Mouse (Mus musculus): Measurements from ENCODE around the gene Gm12845. TPM values are rescaled to one million over a fixed set of nuclear protein-coding genes. Genes with fewer than 3 reads are reported as not detected.
A peak's percentile ranks its signal among the peaks of the same experiment; 100 is the strongest.

The Gm12845 gene
- polyA plus RNA-seq (2015; fragmentation: Nextera tagmentation; extraction: Ambion mirVana), result not detected in 2 replicates

GRCm38 (mm10) chr4:117724112-117724511, at the start of gene Gm12845:
TSS of gene Gm12845 (plus strand) at chr4:117724412.
- no peaks in the 10 kb centered on the region for H3K9me3 ChIP-seq (replicated peaks)
- H3K36me3 ChIP-seq, result no peaks in the 10 kb centered on the region
- H3K4me3 ChIP-seq (replicated peaks), result no peak within 1 kb of the TSS
- H3K9ac ChIP-seq, result no peak within 1 kb of the TSS
- H3K4me1 ChIP-seq (replicated peaks), result no peaks in the 10 kb centered on the region
- no peak within 1 kb of the TSS for H3K4me2 ChIP-seq
- 67% methylated on average over 1 of the region's 1 CpGs for WGBS (ENCODE audit: insufficient replicate concordance)
- no peaks in the 10 kb centered on the region for H3K27me3 ChIP-seq
- H3K27ac ChIP-seq, result no peak within 1 kb of the TSS
- DNase-seq, result no peak
- ATAC-seq (ENCODE audit: low read depth), result no peak

- H3K27me3 ChIP-seq, result no peaks in the 10 kb centered on the region
- no peak overlapping the region for H3K4me2 ChIP-seq
- peaks cover 78% of the 10 kb centered on the region for H3K36me3 ChIP-seq
- ATAC-seq (ENCODE audit: low read depth) (no peak), DNase-seq (peak; percentile 57)
- H3K9ac ChIP-seq, result no peak overlapping the region
- H3K27ac ChIP-seq, result no peak overlapping the region
- 28% methylated on average over 3 of the region's 3 CpGs for WGBS (ENCODE audit: insufficient replicate concordance)
- peaks cover 9% of the 10 kb centered on the region for H3K4me1 ChIP-seq (replicated peaks)
- H3K9me3 ChIP-seq (replicated peaks), result no peaks in the 10 kb centered on the region
- no peak overlapping the region for H3K4me3 ChIP-seq (replicated peaks)
These were observed 47.3 kb upstream of the Gm12845 start for GRCm38 (mm10) chr4:117676903-117677302.

DNA sequence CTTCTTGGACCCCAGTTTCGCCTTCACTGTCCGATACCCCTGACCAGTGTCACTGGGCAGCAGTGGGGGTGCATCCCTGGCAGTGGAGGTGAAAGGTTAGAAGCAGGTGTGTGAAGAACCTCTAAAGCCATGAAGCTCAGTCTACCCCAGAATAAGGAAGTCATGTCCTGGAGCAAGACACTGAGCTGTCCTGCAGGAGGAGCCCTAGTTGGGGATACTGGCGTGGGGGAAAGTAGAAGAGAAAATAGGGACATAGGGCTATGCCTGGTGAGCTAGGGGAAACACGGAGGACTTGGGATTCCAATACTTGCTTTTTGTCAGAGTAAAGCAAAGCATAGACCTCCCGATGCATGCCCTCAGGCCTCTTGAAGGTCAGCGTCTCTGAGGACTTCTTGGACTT, 43.2 kb upstream of the Gm12845 start:
- H3K36me3 ChIP-seq, result peaks cover 45% of the 10 kb centered on the region
- peak overlapping the region; percentile 87 for H3K4me3 ChIP-seq (replicated peaks)
- no peaks in the 10 kb centered on the region for H3K27me3 ChIP-seq
- ATAC-seq (ENCODE audit: low read depth) (no peak), DNase-seq (no peak)
- peak overlapping the region; percentile 89 for H3K4me2 ChIP-seq
- no peaks in the 10 kb centered on the region for H3K9me3 ChIP-seq (replicated peaks)
- H3K9ac ChIP-seq, result peak overlapping the region; percentile 86
- H3K4me1 ChIP-seq (replicated peaks), result peaks cover 18% of the 10 kb centered on the region
- peak overlapping the region; percentile 72; the same call in 1 of the 2 replicates for H3K27ac ChIP-seq
- 78% methylated on average over 6 of the region's 6 CpGs for WGBS (ENCODE audit: insufficient replicate concordance)

GRCm38 (mm10) chr4:117681931-117682461, 42.2 kb upstream of the Gm12845 start, which contains the start of gene Dmap1:
TSS of gene Dmap1 (minus strand) at chr4:117682273.
- no peaks in the 10 kb centered on the region for H3K9me3 ChIP-seq (replicated peaks)
- H3K9ac ChIP-seq, result peak within 1 kb of the TSS; percentile 86
- H3K4me1 ChIP-seq (replicated peaks), result peaks cover 18% of the 10 kb centered on the region
- no peaks in the 10 kb centered on the region for H3K27me3 ChIP-seq
- H3K4me2 ChIP-seq, result peak within 1 kb of the TSS; percentile 89
- WGBS (ENCODE audit: insufficient replicate concordance), result 1% methylated on average over 33 of the region's 33 CpGs
- peak within 1 kb of the TSS; percentile 87 for H3K4me3 ChIP-seq (replicated peaks)
- H3K36me3 ChIP-seq, result peaks cover 36% of the 10 kb centered on the region
- ATAC-seq (ENCODE audit: low read depth) (peak; percentile 81), DNase-seq (peak; percentile 70)
- H3K27ac ChIP-seq, result peak within 1 kb of the TSS; percentile 72

- no peak for ATAC-seq (ENCODE audit: low read depth)
- DNase-seq, result no peak
- Histone ChIP-seq H3K4me2 (peak overlapping the region; percentile 89), H3K27ac (0 out of 2 replicates have a peak overlapping the region, but pooled peaks have one; percentile 72), H3K9me3 (replicated peaks) (no peaks in the 10 kb centered on the region), H3K27me3 (no peaks in the 10 kb centered on the region), H3K36me3 (peaks cover 31% of the 10 kb centered on the region), H3K4me3 (replicated peaks) (peak overlapping the region; percentile 87), H3K4me1 (replicated peaks) (peaks cover 18% of the 10 kb centered on the region), H3K9ac (peak overlapping the region; percentile 86)
These were observed 41.7 kb upstream of the Gm12845 start for GRCm38 (mm10) chr4:117682463-117682862.

GRCm38 (mm10) chr4:117683048-117683768, 41.0 kb upstream of the Gm12845 start:
- no peaks in the 10 kb centered on the region for H3K9me3 ChIP-seq (replicated peaks)
- DNase-seq (no peak), ATAC-seq (ENCODE audit: low read depth) (no peak)
- peaks cover 18% of the 10 kb centered on the region for H3K4me1 ChIP-seq (replicated peaks)
- WGBS (ENCODE audit: insufficient replicate concordance), result 56% methylated on average over 6 of the region's 6 CpGs
- no peak overlapping the region for H3K27ac ChIP-seq
- H3K27me3 ChIP-seq, result no peaks in the 10 kb centered on the region
- no peak overlapping the region for H3K4me3 ChIP-seq (replicated peaks)
- no peak overlapping the region for H3K9ac ChIP-seq
- H3K4me2 ChIP-seq, result peak overlapping the region; percentile 89
- peaks cover 24% of the 10 kb centered on the region for H3K36me3 ChIP-seq

DNA sequence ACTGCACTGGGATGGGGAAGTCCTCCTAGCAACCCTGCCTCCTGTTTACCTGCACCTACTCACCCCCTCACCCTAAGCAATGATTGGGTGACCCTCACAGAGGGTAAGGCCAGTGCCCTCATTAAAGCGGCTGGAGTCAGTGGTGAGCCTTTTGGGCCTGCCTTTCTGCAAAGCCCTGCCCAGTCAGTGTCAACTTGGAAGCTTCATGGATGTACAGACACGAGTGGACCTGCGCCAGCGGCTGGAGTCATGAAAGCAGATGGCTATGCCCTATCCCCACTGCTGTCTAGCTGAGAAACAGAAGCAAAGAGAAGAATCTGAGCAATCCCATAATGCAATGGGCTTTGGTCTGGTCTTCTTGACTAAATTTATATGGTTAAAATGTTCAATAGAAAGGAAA, 37.9 kb upstream of the Gm12845 start:
- no peak overlapping the region for H3K9ac ChIP-seq
- WGBS (ENCODE audit: insufficient replicate concordance), result 75% methylated on average over 4 of the region's 4 CpGs
- H3K27ac ChIP-seq, result no peak overlapping the region

DNA sequence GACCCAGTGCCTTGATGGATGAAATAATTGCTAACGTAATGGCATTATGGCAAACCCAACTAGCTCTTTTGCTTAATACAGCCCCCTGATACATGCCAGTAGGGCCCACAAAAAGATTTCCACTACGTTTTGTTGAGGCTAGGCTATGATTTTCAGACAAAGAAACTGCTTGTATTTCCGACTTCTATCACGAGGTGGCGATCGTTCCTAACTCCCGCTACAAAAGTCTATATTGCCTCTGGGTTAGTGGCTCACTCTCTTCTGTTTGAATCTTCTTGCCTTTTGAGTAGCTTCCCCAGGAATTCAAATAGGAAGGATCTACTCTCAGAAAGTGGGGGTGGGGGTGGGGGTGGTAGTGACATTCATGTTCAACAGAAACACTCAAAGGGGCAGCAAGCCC, 18.9 kb upstream of the Gm12845 start:
- Histone ChIP-seq H3K4me3 (replicated peaks) (no peak overlapping the region), H3K9me3 (replicated peaks) (no peaks in the 10 kb centered on the region), H3K36me3 (no peaks in the 10 kb centered on the region), H3K4me2 (no peak overlapping the region), H3K27ac (no peak overlapping the region), H3K27me3 (no peaks in the 10 kb centered on the region; the same call in 1 of the 2 replicates), H3K9ac (no peak overlapping the region), H3K4me1 (replicated peaks) (no peaks in the 10 kb centered on the region)
- ATAC-seq (ENCODE audit: low read depth), result no peak
- WGBS (ENCODE audit: insufficient replicate concordance), result 4% methylated on average over 7 of the region's 7 CpGs
- DNase-seq, result no peak

More for the DNA sequence above, 37.9 kb upstream of the Gm12845 start:
- H3K27me3 ChIP-seq, result no peaks in the 10 kb centered on the region
- H3K9me3 ChIP-seq (replicated peaks), result no peaks in the 10 kb centered on the region
- no peaks in the 10 kb centered on the region for H3K36me3 ChIP-seq
- no peak for ATAC-seq (ENCODE audit: low read depth)
- H3K4me3 ChIP-seq (replicated peaks), result no peak overlapping the region
- H3K4me1 ChIP-seq (replicated peaks), result peaks cover 13% of the 10 kb centered on the region
- H3K4me2 ChIP-seq, result no peak overlapping the region
- DNase-seq, result no peak

- Histone ChIP-seq H3K4me2 (no peak overlapping the region), H3K36me3 (no peaks in the 10 kb centered on the region), H3K9me3 (replicated peaks) (no peaks in the 10 kb centered on the region), H3K9ac (no peak overlapping the region), H3K4me3 (replicated peaks) (no peak overlapping the region), H3K4me1 (replicated peaks) (no peaks in the 10 kb centered on the region), H3K27me3 (no peaks in the 10 kb centered on the region; the same call in 1 of the 2 replicates), H3K27ac (no peak overlapping the region)
- DNase-seq, result no peak
- ATAC-seq (ENCODE audit: low read depth), result no peak
- 57% methylated on average over 3 of the region's 3 CpGs for WGBS (ENCODE audit: insufficient replicate concordance)
These were observed 15.2 kb upstream of the Gm12845 start for GRCm38 (mm10) chr4:117708780-117709550.

GRCm38 (mm10) chr4:117712314-117712713, 11.9 kb upstream of the Gm12845 start:
- no peaks in the 10 kb centered on the region for H3K4me1 ChIP-seq (replicated peaks)
- H3K9me3 ChIP-seq (replicated peaks), result no peaks in the 10 kb centered on the region
- no peak overlapping the region for H3K9ac ChIP-seq
- ATAC-seq (ENCODE audit: low read depth) (no peak), DNase-seq (no peak)
- no peak overlapping the region for H3K4me3 ChIP-seq (replicated peaks)
- no peaks in the 10 kb centered on the region; the same call in 1 of the 2 replicates for H3K27me3 ChIP-seq
- WGBS (ENCODE audit: insufficient replicate concordance), result 43% methylated on average over 3 of the region's 3 CpGs
- no peak overlapping the region for H3K27ac ChIP-seq
- no peaks in the 10 kb centered on the region for H3K36me3 ChIP-seq
- H3K4me2 ChIP-seq, result no peak overlapping the region

GRCm38 (mm10) chr4:117713303-117714098, 10.7 kb upstream of the Gm12845 start:
- Histone ChIP-seq H3K27me3 (no peaks in the 10 kb centered on the region; the same call in 1 of the 2 replicates), H3K4me3 (replicated peaks) (no peak overlapping the region), H3K27ac (no peak overlapping the region), H3K4me1 (replicated peaks) (no peaks in the 10 kb centered on the region), H3K36me3 (no peaks in the 10 kb centered on the region), H3K9me3 (replicated peaks) (no peaks in the 10 kb centered on the region), H3K9ac (no peak overlapping the region), H3K4me2 (no peak overlapping the region)
- WGBS (ENCODE audit: insufficient replicate concordance), result 52% methylated on average over 6 of the region's 6 CpGs
- ATAC-seq (ENCODE audit: low read depth) (no peak), DNase-seq (no peak)
